Mouse (Mus musculus) heart, adult 10 weeks (tissue): Measurements from ENCODE around the gene H2-M1. TPM values are rescaled to one million over a fixed set of nuclear protein-coding genes. Genes with fewer than 3 reads are reported as not detected.

Source experiments
- polyA plus RNA-seq: library from polyadenylated mRNA; stranded (reverse); fragments of 350-450 nt; fragmentation: Illumina TruSeq; extraction: RNeasy Lipid Tissue Mini Kit (QIAGEN cat#74804); gene quantifications from one replicate; pipeline ENCODE4 v1.2.3, GENCODE M21; 2014; ENCODE audit warnings: low read depth, low replicate concordance

Gene H2-M1
- polyA plus RNA-seq: not detected

DNA sequence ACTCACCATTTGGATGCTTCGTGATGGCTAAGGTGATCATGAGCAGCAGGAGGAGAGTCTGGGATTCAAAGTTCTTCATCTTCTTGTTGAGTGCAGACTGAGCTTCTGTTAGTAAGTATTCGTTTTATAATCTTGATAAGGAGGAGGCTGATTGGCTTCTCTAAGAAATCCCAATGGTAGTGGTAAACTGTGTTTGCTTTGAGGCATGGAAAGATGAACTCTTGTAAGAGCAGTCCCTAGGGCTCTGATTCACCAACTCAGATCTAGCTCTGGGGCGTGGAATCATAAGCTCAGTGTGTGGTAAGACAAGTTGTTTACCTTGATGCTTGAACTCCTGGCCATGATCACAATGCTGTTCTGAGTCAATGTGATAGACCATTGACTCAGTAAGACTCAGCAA lies at the start of gene H2-M1:
Gene H2-M1 (minus strand): TSS at position 101 of the 400 bp plus-strand sequence.

GRCm38 (mm10) chr17:36642566-36642965 lies 29.5 kb downstream of the H2-M1 start, which contains the start of gene H2-M9:
H2-M9 (minus strand) TSS chr17:36642666.

Other genes with a start within 250 kb of the H2-M1 start
- gene H2-M10.4, start 209.9 kb downstream of the H2-M1 start, polyA plus RNA-seq: not detected
- not detected for gene H2-M11, start 125.1 kb downstream of the H2-M1 start, polyA plus RNA-seq
- not detected for gene H2-M9, start 29.6 kb downstream of the H2-M1 start, polyA plus RNA-seq
- not detected for gene H2-M10.5, start 100.7 kb upstream of the H2-M1 start, polyA plus RNA-seq
- gene H2-M10.6, start 140.0 kb upstream of the H2-M1 start, polyA plus RNA-seq: not detected
- gene Trim26, start 164.9 kb upstream of the H2-M1 start, polyA plus RNA-seq: 19.2 TPM
- not detected for gene Trim15, start 195.0 kb upstream of the H2-M1 start, polyA plus RNA-seq
- gene Trim10, start 197.4 kb upstream of the H2-M1 start, polyA plus RNA-seq: 0.18 TPM
- gene Trim40, start 217.9 kb upstream of the H2-M1 start, polyA plus RNA-seq: 0.29 TPM
- gene Trim31, start 225.9 kb upstream of the H2-M1 start, polyA plus RNA-seq: not detected